Mouse (Mus musculus): ENCODE measurements around the gene Exoc3.
A peak's percentile ranks its signal among the peaks of the same experiment; 100 is the strongest.

The Exoc3 gene

DNA sequence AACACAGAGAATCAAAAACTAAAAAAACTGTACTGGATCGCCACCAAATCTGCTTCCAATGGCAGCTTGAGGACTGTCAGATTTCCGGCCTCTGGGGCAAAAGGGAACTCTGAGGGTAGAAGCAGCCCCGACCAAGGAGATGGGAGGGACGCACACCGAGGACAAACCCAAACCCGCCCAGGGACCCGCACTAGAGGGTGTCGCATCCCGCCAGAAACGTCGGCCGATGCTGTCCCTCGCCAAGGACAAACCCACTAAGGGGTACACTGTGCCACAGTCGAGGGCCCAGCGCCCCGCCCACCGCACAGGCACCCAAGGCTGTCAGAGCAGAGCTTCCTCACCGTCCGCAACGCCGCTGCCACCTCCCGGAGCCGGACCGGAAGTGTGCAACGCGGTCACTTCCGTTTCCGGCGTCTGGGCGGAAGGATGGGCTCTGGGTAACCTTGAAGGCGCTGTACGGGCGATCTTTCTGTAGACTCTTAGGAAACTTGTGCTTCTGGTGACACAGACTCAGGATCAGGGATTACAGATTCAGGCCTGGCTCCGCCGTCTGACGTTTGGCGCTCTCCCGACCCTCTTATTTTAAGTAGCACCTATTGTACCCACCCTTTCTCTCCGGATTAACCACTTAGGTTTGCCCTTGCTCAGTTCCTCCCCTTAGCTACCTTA, at the start of gene Exoc3:
Exoc3 (minus strand) TSS at position 416 of the 669 bp plus-strand sequence.
- DNase-seq = peak; percentile 93 to 95

DNA sequence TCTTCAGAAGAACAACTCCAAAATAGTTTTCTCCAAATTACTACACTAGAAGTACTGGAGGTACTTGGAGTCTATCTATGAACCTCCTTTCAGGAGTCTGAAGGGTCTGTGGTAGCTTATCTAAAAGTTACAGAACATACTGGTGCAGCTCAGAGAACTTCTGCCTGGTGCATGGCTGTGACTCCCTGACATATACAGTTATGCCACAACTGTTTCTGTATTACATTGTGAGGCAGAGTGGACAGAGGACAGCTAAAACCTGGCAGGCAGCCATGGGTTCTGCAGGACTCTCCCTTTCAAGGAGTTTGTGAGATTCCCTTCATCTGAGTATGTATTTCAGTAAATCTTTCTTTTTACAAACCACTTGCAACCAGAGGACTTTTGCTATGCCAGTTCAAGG, 38.0 kb upstream of the Exoc3 start:
- no peak for DNase-seq

DNA sequence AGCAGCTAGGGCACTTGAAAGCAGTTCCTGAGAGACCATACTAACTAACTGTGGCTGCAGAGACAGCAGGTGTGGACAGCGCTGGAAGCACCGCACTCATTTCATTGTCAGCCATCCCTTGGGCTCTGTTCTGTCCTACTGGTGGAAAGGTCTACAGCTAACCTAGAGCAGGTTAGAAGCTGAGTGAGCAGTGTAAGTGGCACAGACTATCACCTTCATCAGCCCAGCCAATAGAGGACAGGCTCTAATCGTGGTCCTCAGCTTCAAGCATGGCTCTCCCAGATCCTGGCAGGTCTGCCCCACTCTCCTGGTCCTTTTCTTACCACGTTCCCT, 37.3 kb upstream of the Exoc3 start:
- no peak for DNase-seq

DNA sequence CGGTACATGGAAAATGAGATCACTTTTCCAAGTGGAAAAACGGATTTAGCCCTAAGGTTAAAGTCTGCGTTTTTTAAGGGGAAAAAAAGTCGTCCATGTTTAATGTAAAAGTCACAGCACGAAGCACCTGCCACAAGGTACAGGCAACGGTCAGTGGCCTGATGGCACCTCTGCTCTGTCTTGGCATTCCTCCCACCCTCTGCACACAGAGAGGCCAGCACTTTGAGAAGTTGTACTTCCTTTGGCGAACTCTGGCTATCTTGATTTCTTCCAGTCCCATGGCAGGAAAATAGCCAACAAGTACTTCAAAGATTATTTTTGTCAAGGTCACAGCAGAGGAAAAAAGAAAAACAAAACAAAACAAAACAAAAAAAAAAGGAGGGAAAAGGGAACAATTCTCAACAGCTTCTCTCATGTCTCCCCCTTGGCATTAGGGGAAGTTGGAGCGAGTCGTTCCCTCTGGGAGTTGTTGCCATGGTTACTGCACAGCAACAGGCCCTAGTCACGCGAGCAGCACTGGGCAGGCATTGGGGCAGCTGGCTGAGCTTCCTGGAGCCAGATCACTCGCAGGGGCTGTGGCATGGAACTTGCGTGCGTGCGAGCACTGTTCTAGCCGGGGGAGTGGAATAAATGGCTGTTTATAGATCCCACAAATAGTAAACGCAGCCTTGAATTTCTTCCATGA, 36.8 kb upstream of the Exoc3 start:
- DNase-seq = peak; percentile 65 to 82

DNA sequence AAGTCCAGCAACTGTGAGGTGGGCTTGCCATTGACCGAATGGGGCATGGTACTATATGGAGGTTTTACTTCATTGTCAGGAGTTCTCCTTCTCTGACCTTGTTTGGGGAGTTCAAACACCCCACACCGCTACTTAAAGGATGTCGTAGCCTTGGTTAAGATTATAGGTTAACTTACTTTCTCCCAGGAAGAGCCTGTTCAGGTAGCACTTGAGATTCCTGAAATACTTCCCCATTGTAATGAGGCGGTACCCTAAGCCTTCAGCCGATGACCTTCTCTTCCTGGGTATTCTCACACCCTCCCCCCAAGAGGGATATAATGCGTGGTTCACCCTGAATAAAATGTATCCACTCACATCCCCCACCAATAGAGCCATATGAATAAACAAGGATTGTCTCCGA, 29.0 kb upstream of the Exoc3 start:
- no peak for DNase-seq

DNA sequence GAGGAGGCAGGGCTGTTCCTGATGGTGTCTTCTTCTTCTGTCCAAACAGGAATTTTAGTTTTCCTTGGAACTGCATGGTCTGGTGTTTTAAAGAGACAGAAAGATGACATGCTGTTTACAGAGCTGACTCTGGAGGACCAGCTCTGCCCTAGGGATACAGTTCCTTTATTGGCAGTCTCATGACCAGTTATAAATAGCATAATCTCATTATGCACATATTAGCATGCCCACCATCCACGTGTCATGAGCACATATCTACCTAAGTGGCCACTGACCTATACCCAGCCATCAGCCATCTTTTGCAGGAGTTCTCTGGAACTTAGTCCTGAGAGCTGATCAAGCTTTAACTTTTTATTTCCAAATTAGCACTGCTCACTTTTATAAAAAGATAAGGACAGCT, 12.1 kb upstream of the Exoc3 start:
- DNase-seq = no peak

DNA sequence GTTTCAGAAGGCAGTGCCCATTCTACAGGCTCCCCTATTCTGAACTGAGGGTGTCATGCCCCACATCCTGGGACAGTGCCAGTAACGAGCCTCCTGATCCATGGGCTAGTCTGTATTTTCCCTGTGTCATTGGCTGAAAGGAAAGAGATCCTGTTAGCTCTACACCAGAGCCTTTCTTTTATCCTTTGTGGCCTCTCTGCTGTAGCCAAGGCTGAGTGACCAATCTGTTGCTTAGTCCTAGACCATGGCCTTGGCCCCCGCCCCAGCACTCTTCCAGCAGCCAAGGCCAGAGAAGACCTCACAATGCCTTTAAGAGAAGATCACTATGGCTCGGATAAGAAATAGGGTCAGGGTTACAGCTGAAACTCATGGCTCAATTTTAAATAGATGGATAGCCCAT, 9.9 kb upstream of the Exoc3 start:
- DNase-seq = no peak

DNA sequence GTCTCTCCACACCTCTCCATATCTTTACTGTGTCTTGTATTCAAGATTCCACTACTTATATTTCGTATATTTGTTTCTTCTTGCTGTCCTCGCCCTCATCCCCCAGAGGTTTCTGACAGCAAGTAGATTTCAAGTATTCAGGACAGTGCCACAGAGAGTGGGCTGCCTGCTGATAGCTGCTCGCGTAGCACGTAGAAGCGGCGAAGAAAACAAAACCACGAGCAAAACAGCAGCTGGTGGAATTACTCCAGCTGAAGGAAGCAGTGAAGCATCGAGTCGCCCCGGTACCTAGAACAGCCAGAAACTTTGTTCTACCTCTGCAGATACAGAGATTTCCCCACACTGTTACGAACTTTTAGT, 434 bp upstream of the Exoc3 start:
- DNase-seq = no peak

DNA sequence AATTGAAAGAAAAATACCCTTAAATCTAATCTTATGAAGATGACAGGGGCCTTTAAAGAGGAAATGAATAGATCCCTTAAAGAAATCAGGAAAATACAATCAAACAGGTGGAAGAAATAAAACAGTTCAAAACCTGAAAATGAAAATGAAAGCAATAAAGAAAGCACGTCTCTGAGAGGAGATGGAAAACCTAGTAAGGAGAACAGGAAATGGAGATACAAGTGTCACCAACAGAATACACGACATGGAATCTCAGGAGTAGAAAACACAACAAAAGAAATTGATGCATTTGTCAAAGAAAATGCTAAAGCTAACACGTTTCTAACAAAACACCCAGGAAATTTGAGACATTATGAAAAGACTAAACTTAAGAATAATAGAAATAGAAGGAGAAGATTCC, 12.1 kb downstream of the Exoc3 start:
- DNase-seq = no peak

DNA sequence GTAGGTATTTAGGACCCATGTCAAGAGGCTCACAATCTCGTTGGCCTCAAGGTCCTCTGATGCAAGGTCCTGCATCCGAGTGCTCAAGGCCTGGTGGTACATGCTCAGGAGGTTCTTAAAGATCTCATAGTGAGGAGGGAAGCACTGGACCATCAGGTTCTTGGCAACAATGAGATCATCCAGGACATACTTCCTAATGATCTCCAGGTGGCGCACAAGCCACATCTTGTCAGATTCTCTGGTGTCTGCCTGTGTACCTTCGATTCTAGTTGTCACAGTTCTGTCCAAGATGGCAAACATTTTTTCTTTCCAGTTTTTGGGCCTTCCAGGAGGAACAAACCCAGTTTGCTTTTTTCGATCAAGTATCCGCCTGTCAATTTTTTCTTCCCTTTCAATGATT, 15.9 kb downstream of the Exoc3 start:
- DNase-seq = no peak

DNA sequence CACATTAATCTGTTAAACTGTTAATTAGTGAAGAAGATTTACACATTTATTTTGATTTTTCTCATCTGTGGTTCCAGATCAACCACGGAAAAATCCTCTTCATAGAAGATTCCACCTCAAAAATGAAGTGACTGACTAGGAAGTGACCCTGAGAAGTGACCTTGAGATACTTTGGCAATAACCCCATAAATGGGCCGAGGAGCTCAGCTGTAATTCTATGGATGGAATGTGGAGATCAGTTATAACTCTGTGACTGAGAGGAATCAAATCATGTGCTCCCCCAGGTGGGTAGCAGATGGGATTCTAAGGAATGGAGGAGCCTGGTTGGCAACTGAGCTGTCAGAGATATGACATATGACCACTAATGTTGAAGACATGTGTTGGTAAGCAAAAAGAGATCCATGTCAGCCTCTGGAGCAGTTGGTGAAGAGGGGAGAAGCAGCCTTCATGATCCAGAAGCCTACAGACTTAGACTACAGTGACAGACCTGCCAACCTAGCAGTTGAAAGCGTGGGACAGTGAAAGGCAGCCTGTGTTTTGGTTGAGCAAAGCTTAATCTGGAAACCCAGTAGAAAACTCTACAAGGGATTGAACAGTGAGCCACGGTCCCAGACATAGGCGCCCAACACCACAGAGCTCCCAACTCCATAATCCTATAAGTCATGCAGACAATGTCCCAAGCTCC, 25.4 kb downstream of the Exoc3 start:
- no peak for DNase-seq

DNA sequence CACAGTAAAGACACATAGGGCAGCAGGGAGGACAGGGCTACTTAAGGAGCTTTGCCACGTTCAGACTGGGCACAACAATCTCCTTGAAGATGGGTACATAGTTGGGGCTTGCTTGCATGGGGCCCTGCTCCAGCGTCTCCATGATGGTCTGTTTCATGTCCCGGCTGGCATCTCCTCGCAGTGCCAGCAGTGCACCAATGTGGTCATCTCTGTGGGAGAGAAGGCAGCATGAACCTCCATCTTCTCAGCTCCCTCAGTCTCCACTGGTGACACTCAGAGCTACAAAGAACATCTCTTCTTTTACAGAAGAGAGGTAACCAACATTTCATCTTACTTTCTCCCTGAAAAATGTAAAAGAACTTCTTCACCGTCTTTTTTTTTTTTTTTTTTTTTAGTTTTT, 36.5 kb downstream of the Exoc3 start:
- DNase-seq = no peak

DNA sequence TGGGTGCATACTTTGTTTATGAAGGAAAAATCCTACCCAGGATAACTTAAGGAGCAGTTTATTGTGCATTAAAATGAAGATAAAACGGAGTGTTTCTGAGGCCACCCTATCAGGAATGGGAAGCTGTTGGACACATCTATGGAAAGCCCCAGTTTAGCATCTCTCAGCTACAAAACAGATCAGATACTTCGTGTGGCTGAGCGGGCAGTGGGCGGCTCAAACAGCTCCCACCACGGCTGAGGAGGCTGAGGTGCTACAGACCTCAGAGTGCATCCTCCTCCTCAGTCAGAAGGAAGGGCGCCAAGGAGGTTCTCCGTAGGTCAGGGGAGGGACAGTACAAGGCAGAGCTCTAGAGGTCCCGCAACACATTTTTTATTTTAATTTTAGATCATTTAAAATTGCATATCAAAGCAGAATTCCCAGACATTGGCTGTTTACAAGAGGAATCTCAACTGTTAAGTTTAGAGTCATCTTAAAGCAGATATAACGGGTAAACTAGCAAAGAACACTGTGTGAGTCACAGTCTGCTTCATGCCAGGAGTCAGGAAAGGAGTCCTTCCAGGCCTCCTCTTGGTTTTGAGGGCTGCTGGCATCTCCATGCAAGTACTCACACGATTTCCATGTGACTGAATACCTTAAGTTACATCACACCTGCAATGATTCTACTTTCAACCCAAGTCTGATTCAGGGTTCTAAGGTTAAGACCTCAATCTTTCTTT, 38.9 kb downstream of the Exoc3 start:
- DNase-seq = no peak

DNA sequence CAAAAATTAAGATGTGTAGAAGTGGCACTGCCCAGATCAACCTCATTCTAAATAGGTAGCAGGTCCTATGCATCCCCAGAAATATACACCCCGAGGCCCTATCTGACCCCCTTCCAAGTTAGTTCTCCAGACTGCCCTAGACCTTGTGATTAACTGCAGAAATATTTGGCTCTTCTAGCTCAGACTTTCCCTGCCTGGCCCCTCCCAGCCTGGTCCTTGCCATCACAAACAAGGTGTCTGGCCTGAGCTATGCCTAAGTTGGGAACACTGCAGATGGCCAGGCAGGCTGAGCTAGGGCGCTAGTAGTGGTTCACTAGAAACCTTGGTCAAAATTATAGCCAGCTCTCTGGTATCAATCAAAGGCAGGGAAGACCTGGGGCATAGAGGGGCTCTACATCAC, 41.0 kb downstream of the Exoc3 start:
- no peak for DNase-seq

DNA sequence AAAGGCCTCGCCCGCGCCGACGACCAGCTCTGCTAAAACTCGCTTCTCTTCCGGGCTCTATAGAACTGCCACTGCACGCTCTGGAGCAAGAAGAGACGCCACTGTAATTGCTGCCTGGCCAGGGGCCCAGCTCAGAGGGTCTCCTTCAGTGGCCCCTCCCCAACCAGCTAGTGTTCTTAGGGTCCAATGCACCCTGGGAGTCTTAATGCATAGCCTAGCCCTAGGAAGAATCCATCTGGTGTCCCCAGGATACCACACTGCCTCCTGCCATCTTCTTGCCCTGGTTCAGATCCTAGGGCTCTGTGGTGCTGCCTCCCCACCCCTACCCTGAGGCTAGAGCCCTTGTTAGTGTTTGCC, 41.5 kb downstream of the Exoc3 start:
- DNase-seq = no peak

DNA sequence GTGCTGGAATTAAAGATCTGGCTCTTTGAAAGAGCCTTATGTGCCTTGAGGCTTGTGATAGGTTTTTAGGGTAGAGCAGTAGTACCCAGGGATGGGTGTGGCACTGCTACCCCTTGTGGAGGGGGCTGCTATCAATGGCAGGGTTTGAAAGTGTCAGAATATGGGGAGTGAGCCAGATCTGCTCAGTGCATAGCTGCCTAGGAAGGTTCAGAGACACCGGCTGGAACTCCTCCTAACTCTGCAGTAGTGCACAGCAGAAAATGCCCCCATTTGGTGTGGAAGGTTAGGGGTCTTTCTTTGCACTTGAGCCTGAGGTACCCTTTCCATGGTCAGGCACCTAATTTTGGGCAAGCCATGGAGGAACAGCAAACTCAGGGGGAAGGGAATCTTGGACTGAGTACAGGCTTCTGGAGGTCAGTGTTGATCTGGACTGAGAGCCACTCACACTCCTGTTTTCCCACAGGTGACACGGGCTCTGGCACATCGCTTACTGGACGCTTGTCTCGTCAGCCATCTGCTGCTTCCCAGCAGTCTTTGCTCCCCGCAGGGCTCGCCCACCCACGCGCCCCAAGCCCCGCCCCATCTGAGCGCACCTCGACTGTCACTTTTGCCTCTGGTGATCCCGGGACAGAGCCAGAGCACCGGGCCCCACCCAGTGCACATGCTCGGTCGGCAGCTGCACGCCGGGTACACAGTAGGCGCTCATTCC, 42.0 kb downstream of the Exoc3 start:
- DNase-seq = peak; percentile 47 to 59

DNA sequence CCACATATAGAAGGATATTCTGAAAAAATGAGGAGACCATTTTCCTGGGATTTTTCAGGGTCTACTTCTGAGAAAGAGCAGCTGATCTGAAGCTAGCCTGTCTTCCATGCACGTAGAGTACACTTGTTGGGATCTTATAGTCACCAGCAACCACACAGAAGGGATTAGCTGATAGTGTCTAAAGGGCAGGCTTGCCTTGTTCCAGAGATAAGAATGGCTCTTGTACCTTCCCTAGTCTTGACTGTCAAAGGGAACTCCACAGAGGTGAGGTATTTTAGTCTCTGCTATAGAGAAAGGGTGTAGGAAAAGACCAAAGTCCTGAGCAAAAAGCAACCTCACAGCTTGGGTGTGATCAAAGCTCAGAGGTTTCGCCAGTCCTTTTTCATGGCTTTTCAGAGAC, 61.2 kb downstream of the Exoc3 start:
- DNase-seq = no peak

DNA sequence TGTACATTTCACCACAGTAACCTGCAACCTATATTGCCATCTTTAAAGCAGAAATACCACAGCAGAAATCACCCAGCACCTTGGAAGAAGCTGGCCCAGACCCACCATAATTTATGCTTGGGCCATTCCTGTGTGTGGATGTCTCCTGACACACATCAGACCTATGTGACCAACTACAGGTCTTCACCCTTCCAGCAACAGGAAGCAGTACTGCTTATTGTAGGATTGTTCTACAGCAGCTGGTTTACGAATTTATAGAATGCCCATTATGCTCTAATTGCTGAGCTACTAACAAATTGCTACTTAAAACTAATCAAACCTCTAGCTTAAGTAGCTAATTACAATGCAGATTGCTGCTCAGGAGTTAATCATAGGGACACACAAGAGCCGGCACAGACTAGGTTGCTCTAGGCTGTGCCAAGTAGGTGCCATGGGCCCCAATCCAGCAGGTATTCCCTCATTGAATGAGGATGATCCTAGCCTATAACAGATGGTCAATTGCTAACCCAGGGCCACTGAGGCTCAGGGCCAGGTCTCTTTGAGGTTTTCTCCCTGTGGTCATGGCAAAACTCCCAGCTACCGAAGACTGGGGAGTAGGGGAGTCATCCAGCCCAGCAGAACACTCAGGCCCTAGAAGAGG, 62.4 kb downstream of the Exoc3 start:
- no peak for DNase-seq

DNA sequence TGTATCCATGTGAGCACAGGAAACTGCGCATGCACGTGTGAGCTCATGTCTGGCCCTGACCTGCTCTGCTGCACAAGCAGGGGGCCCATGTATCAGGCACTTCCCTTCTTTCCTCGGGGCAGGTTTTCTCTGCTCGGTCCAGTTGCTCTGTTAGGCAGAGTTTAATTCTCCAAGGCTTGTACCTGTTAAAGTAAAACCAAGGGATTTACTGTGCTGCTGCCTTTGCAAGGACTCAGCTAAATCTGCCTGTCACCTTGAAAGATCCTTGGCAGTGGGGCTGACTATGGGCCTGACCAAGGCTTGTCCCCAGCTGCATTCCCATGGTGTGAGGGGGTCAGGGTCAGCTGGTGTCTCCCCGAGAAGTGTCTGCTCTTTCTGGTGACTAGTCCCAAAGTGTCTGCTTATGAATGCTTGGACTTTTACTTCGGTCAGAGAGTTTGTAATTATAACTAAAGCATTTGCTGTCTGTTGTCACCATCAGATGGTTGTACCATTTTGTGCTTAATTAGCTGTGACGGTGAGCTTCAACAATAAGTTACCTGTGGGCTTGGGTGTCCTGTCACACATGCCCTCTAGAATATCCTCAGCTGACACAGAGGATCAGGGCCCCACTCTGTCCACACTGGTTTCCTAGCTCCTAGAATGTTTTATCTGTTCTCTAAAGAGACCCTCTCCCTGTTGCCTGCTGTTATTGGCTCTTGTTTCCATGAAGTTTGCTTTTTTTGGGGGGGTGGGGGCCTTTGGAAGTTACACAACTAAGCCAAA, 64.2 kb downstream of the Exoc3 start:
- no peak for DNase-seq

DNA sequence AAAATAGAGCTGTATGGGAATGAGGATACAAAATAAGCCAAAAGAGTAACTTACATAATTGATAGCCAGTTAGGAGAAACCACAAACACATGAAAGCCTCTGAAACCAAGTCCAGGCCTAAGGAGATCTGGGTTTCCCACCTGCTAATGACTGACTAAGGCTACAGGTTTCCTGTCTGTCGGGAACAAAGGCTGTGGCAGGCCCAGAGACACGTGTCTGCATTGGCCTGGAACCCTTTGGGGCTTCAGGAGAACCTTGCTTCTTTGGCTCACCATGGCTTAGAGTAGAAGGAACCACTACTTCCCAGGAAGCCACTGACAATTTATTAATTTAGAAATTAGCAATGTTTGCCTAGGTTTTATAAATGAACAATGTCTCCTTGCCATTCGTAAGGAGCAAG, 65.2 kb downstream of the Exoc3 start:
- DNase-seq = no peak

DNA sequence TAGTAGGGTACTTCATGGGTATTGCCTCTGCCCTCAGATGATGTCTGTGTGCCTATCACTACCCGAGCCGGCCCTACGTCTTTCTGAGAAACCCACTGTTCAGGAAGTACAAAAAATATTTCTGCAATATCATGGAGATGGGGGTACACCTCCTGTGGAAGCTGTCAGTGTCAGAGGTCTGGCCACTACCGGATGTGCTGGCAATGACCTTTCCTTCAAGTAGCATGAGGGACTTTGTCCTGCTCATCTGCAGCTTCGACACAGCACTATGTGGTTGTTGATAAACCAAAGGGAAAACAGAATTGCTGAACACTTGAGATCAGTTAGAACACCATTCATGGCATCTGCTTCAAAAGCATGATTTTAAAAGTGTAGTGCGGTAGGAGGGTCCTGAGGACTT, 67.7 kb downstream of the Exoc3 start:
- DNase-seq = no peak
